Mouse (Mus musculus): ENCODE results near the gene Emc9. TPM values are rescaled to one million over a fixed set of nuclear protein-coding genes. Genes with fewer than 3 reads are reported as not detected.
A peak's percentile ranks its signal among the peaks of the same experiment; 100 is the strongest.

The Emc9 gene
- total and polyA plus RNA-seq, 3 experiments = 38.7 to 59.4 TPM; not detected in 1

DNA sequence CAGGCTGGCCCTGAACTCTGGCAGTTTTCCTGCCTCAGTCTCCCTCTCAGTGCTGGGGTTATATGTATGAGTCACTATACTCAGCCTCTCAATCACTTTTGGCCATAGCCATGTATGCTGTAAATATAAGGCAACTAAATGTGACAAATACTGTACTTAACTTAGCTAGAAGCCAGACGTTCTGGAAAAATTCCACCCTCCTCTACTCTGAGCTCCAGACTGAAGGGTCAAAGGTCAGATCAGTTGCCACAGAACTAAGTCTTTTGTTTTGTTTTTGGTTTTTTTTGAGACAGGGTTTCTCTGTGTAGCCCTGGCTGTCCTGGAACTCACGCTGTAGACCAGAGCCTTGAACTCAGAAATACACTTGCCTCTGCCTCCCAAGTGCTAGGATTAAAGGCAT is 30.8 kb upstream of the Emc9 start:
- Histone ChIP-seq H3K4me1 (ENCODE audit: control insufficient read depth in 1 of 2, insufficient read depth in 2 of 2, low read length in 2 of 2) (peaks cover 11 to 51% of the 10 kb centered on the region in 2 experiments), H3K36me3 (ENCODE audit: control insufficient read depth in 1 of 2, insufficient read depth in 2 of 2, low read length in 2 of 2) (peaks cover 0 to 27% of the 10 kb centered on the region in 2 experiments; a peak in 2 of 4 replicates), H3K27me3 (ENCODE audit: control insufficient read depth in 1 of 2, insufficient read depth in 2 of 2, low read length in 2 of 2) (no peaks in the 10 kb centered on the region), H3K9me3 (replicated peaks; ENCODE audit: insufficient read depth, low read length) (no peaks in the 10 kb centered on the region), H3K27ac (ENCODE audit: control insufficient read depth, low read depth, low read length) (no peak overlapping the region), H3K4me3 (ENCODE audit: control insufficient read depth in 1 of 2, insufficient read depth in 1 of 2, low read depth in 2 of 2, low read length in 2 of 2) (no peak overlapping the region), H3K9ac (ENCODE audit: control insufficient read depth, low read depth, low read length, poor library complexity, severe bottlenecking) (no peak overlapping the region), H3K79me2 (ENCODE audit: control insufficient read depth, insufficient read depth, low read length, poor library complexity) (no peaks in the 10 kb centered on the region)
- TF ChIP-seq UBTF (IDR thresholded peaks at IDR 0.05; ENCODE audit: borderline replicate concordance, insufficient read depth, low read depth, low read length) = no peak
- no peak for TF ChIP-seq POLR2AphosphoS5 (IDR thresholded peaks at IDR 0.05; ENCODE audit: borderline replicate concordance, low read depth, low read length)
- no peak for TF ChIP-seq SMC3 (IDR thresholded peaks at IDR 0.05; ENCODE audit: low read depth, low read length)
- TF ChIP-seq POLR2AphosphoS2 (IDR thresholded peaks at IDR 0.05; ENCODE audit: low read length) = no peak
- no peak for TF ChIP-seq HCFC1 (IDR thresholded peaks at IDR 0.05; ENCODE audit: low read depth, low read length)
- no peak for TF ChIP-seq SIN3A (IDR thresholded peaks at IDR 0.05; ENCODE audit: low read length)
- TF ChIP-seq MXI1 (IDR thresholded peaks at IDR 0.05; ENCODE audit: low read depth, low read length) = no peak
- DNase-seq (ENCODE audit: low read depth, low spot score) = no peak

DNA sequence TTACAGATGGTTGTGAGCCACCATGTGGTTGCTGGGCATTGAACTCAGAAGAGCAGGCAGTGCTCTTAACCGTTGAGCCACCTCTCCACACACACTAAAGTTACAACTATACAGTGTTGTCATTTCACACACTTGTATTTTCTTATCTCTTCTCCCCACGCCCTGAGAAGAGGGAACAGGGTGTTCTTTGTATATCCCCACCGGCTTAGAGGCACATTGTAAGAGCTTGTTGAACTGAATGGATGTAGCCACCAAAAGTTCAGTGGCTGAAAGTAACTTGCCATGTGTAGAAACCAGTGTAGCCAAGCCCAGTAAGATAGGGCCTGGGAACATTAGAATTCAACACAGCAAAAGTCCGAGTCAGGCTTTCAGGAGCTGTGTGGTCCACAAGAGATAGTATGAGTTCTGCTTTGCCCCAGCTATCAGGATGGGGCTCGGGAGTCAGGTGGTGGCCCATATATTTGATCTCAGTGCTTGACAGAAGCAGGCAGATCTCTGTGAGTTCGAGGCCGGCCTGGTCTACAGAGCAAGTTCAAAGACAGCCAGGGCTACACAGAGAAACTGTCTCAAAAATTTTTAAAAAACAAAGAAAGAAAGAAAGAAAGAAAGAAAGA is 29.6 kb upstream of the Emc9 start:
- H3K79me2 ChIP-seq (ENCODE audit: control insufficient read depth, insufficient read depth, low read length, poor library complexity) = no peaks in the 10 kb centered on the region
- TF ChIP-seq ZMIZ1 (IDR thresholded peaks at IDR 0.05; ENCODE audit: low read depth, low read length) = no peak
- peak; percentile 84 for TF ChIP-seq GATA1 (IDR thresholded peaks at IDR 0.05; ENCODE audit: low read depth, low read length)
- TF ChIP-seq UBTF (IDR thresholded peaks at IDR 0.05; ENCODE audit: borderline replicate concordance, insufficient read depth, low read depth, low read length) = no peak
- no peak for TF ChIP-seq MXI1 (IDR thresholded peaks at IDR 0.05; ENCODE audit: low read depth, low read length)
- TF ChIP-seq TCF12 (IDR thresholded peaks at IDR 0.05; ENCODE audit: low read depth, low read length) = 0 out of 2 replicates have a peak, but pooled peaks have one; percentile 2
- 0 out of 2 replicates have a peak, but pooled peaks have one; percentile 51 for TF ChIP-seq USF1 (IDR thresholded peaks at IDR 0.05; ENCODE audit: low read depth, low read length)
- peak; percentile 65 for TF ChIP-seq TBP (IDR thresholded peaks at IDR 0.05; ENCODE audit: low read depth, low read length)
- peak; percentile 70 for TF ChIP-seq TAL1 (IDR thresholded peaks at IDR 0.05; ENCODE audit: low read length)
- peak in 1 of 2 experiments; percentile 40; a peak in 1 of 4 replicates for TF ChIP-seq POLR2A (IDR thresholded peaks at IDR 0.05; ENCODE audit: control insufficient read depth in 1 of 2, insufficient read depth in 1 of 2, low read depth in 1 of 2, low read length in 2 of 2, poor library complexity in 1 of 2)
- no peak for TF ChIP-seq POLR2AphosphoS2 (IDR thresholded peaks at IDR 0.05; ENCODE audit: low read length)
- TF ChIP-seq MYB (IDR thresholded peaks at IDR 0.05; ENCODE audit: low read depth, low read length) = no peak
- TF ChIP-seq EP300 (IDR thresholded peaks at IDR 0.05; ENCODE audit: low read depth in 1 of 2, low read length in 2 of 2) = peak in 1 of 2 experiments; percentile 42; a peak in 2 of 4 replicates
- TF ChIP-seq MAZ (IDR thresholded peaks at IDR 0.05; ENCODE audit: low read depth, low read length) = no peak
- H3K27me3 ChIP-seq (ENCODE audit: control insufficient read depth in 1 of 2, insufficient read depth in 2 of 2, low read length in 2 of 2) = no peaks in the 10 kb centered on the region
- peaks cover 0 to 27% of the 10 kb centered on the region in 2 experiments; a peak in 2 of 4 replicates for H3K36me3 ChIP-seq (ENCODE audit: control insufficient read depth in 1 of 2, insufficient read depth in 2 of 2, low read length in 2 of 2)
- DNase-seq (ENCODE audit: low read depth, low spot score) = peak; percentile 87
- H3K27ac ChIP-seq (ENCODE audit: control insufficient read depth, low read depth, low read length) = peak overlapping the region; percentile 85
- peak overlapping the region; percentile 1 for H3K9ac ChIP-seq (ENCODE audit: control insufficient read depth, low read depth, low read length, poor library complexity, severe bottlenecking)
- H3K4me3 ChIP-seq (ENCODE audit: control insufficient read depth in 1 of 2, insufficient read depth in 1 of 2, low read depth in 2 of 2, low read length in 2 of 2) = no peak overlapping the region
- H3K9me3 ChIP-seq (replicated peaks; ENCODE audit: insufficient read depth, low read length) = no peaks in the 10 kb centered on the region
- H3K4me1 ChIP-seq (ENCODE audit: control insufficient read depth in 1 of 2, insufficient read depth in 2 of 2, low read length in 2 of 2) = peaks cover 11 to 51% of the 10 kb centered on the region in 2 experiments
